Mouse (Mus musculus) CH12.LX (cell line): ENCODE data around the gene Dkk3. TPM values are rescaled to one million over a fixed set of nuclear protein-coding genes. Genes with fewer than 3 reads are reported as not detected.

ENCODE experiments used
- DNase-seq: peaks from one replicate; pipeline ENCODE4 v3.0.0-alpha.2; 2013; ENCODE audit errors: extremely low read depth
- H3K27ac ChIP-seq: 2 replicates; pipeline ENCODE4 v1.5.1; 2012; ENCODE audit warnings: low read depth, mild to moderate bottlenecking, control low read depth, moderate library complexity; ENCODE audit not compliant: insufficient read depth
- H3K27me3 ChIP-seq: replicated peaks from 2 replicates; pipeline ENCODE3; 2012; ENCODE audit warnings: inconsistent platforms
- H3K36me3 ChIP-seq, 2 experiments: replicated peaks in 1 of 2; 2 replicates each; pipeline versions ENCODE3 to v1.6.1; 2012; ENCODE audit warnings: inconsistent platforms in 1 of 2, low read length in 1 of 2, mild to moderate bottlenecking in 1 of 2, mixed read lengths in 1 of 2, moderate library complexity in 1 of 2; ENCODE audit not compliant: control insufficient read depth in 1 of 2, insufficient read depth in 1 of 2
- H3K4me1 ChIP-seq, 2 experiments: 2 replicates each; pipeline ENCODE4 v1.6.1; 2012; ENCODE audit warnings: inconsistent platforms in 1 of 2, moderate library complexity in 1 of 2; ENCODE audit not compliant: insufficient read depth in 2 of 2, control insufficient read depth in 1 of 2
- H3K4me2 ChIP-seq: 2 replicates; pipeline ENCODE4 v1.6.1; 2012; ENCODE audit warnings: low read depth, mild to moderate bottlenecking, control low read depth; ENCODE audit not compliant: poor library complexity, insufficient read depth, severe bottlenecking
- H3K4me3 ChIP-seq, 3 experiments: fragments of 150-350 bp in 1 of 3; sonication (generic) in 1 of 3; replicated peaks in 1 of 3; 2 replicates each; pipeline versions ENCODE3 to v1.5.1; 2011 to 2012; ENCODE audit warnings: low read depth in 2 of 3, low read length in 2 of 3, mild to moderate bottlenecking in 2 of 3, moderate library complexity in 2 of 3, control low read depth in 1 of 3, improper control_type of control experiment in 1 of 3, inconsistent platforms in 1 of 3, mixed read lengths in 1 of 3; ENCODE audit not compliant: poor library complexity in 1 of 3
- H3K79me2 ChIP-seq: replicated peaks from 2 replicates; pipeline ENCODE4 v1.6.1; 2012; ENCODE audit warnings: mild to moderate bottlenecking, moderate library complexity; ENCODE audit not compliant: control insufficient read depth, poor library complexity, insufficient read depth, severe bottlenecking; ENCODE audit errors: extremely low read depth
- H3K9ac ChIP-seq: 2 replicates; pipeline ENCODE4 v1.6.1; 2012; ENCODE audit warnings: low read depth, mild to moderate bottlenecking, control low read depth, moderate library complexity; ENCODE audit not compliant: insufficient read depth
- H3K9me3 ChIP-seq: replicated peaks from 2 replicates; pipeline ENCODE3; 2012; ENCODE audit warnings: low read length, inconsistent platforms, mixed read lengths
- CHD2 ChIP-seq: IDR thresholded peaks from 2 replicates; pipeline ENCODE4 v1.6.1; 2011; ENCODE audit warnings: low read length, improper control_type of control experiment
- CTCF ChIP-seq, 2 experiments: IDR thresholded peaks in 1 of 2; conservative IDR thresholded peaks in 1 of 2; 2 replicates each; pipeline ENCODE4 v1.5.1; 2011 to 2012; ENCODE audit warnings: low read depth in 2 of 2, low read length in 2 of 2, improper control_type of control experiment in 1 of 2, inconsistent platforms in 1 of 2, mild to moderate bottlenecking in 1 of 2, moderate library complexity in 1 of 2
- E2F4 ChIP-seq: IDR thresholded peaks from 2 replicates; pipeline ENCODE4 v1.6.1; 2011; ENCODE audit warnings: low read depth, low read length, improper control_type of control experiment; ENCODE audit not compliant: insufficient replicate concordance
- ELF1 ChIP-seq: IDR thresholded peaks from 2 replicates; pipeline ENCODE4 v1.6.1; 2014; ENCODE audit warnings: low read depth, mild to moderate bottlenecking, inconsistent platforms, low read length, improper control_type of control experiment
- EP300 ChIP-seq: IDR thresholded peaks from 2 replicates; pipeline ENCODE4 v1.6.1; 2011; ENCODE audit warnings: low read length, improper control_type of control experiment
- GABPA ChIP-seq: IDR thresholded peaks from 2 replicates; pipeline ENCODE4 v1.6.1; 2012; ENCODE audit warnings: low read depth, low read length, improper control_type of control experiment, inconsistent platforms; ENCODE audit not compliant: insufficient replicate concordance
- HCFC1 ChIP-seq: IDR thresholded peaks from 2 replicates; pipeline ENCODE4 v1.6.1; 2012; ENCODE audit warnings: low read depth, mild to moderate bottlenecking, inconsistent platforms, low read length, improper control_type of control experiment
- IRF4 ChIP-seq: IDR thresholded peaks from 2 replicates; pipeline ENCODE4 v1.6.1; 2014; ENCODE audit warnings: low read depth, mild to moderate bottlenecking, inconsistent platforms, low read length, improper control_type of control experiment
- MAZ ChIP-seq: IDR thresholded peaks from 2 replicates; pipeline ENCODE4 v1.6.1; 2012; ENCODE audit warnings: low read depth, mild to moderate bottlenecking, inconsistent platforms, low read length, improper control_type of control experiment, moderate library complexity
- MYC ChIP-seq: IDR thresholded peaks from 2 replicates; pipeline ENCODE4 v1.6.1; 2011; ENCODE audit warnings: low read depth, mild to moderate bottlenecking, improper control_type of control experiment, low read length
- NRF1 ChIP-seq: IDR thresholded peaks from 2 replicates; pipeline ENCODE4 v1.6.1; 2014; ENCODE audit warnings: low read depth, mild to moderate bottlenecking, inconsistent platforms, low read length, improper control_type of control experiment, moderate library complexity
- POLR2A ChIP-seq: IDR thresholded peaks from 2 replicates; pipeline ENCODE4 v1.6.1; 2011; ENCODE audit warnings: low read depth, mild to moderate bottlenecking, improper control_type of control experiment, low read length
- POLR2AphosphoS2 ChIP-seq: IDR thresholded peaks from 2 replicates; pipeline ENCODE4 v1.6.1; 2011; ENCODE audit warnings: low read depth, low read length, improper control_type of control experiment
- RAD21 ChIP-seq: IDR thresholded peaks from 2 replicates; pipeline ENCODE4 v1.6.1; 2011; ENCODE audit warnings: low read depth, mild to moderate bottlenecking, low read length, improper control_type of control experiment, moderate library complexity
- SIN3A ChIP-seq: IDR thresholded peaks from 2 replicates; pipeline ENCODE4 v1.6.1; 2012; ENCODE audit warnings: low read length, improper control_type of control experiment, inconsistent platforms
- SMC3 ChIP-seq: IDR thresholded peaks from 2 replicates; pipeline ENCODE4 v1.6.1; 2011; ENCODE audit warnings: low read depth, low read length, improper control_type of control experiment
- TBP ChIP-seq: conservative IDR thresholded peaks from 2 replicates; pipeline ENCODE4 v1.6.1; 2011; ENCODE audit warnings: low read depth, low read length, improper control_type of control experiment
- TCF12 ChIP-seq: IDR thresholded peaks from 2 replicates; pipeline ENCODE4 v1.6.1; 2014; ENCODE audit warnings: low read depth, mild to moderate bottlenecking, inconsistent platforms, low read length, improper control_type of control experiment
- USF1 ChIP-seq: IDR thresholded peaks from 2 replicates; pipeline ENCODE4 v1.6.1; 2014; ENCODE audit warnings: low read depth, mild to moderate bottlenecking, inconsistent platforms, low read length, improper control_type of control experiment
- ZKSCAN1 ChIP-seq: IDR thresholded peaks from 2 replicates; pipeline ENCODE4 v1.6.1; 2012; ENCODE audit warnings: low read depth, inconsistent platforms, low read length, improper control_type of control experiment, borderline replicate concordance
- ZMIZ1 ChIP-seq: IDR thresholded peaks from 2 replicates; pipeline ENCODE4 v1.6.1; 2012; ENCODE audit warnings: low read depth, mild to moderate bottlenecking, inconsistent platforms, low read length, improper control_type of control experiment
- dilution Hi-C: fragments of 300-500 bp; cut with MboI; formaldehyde crosslinking; loops from 2 replicates; pipeline ENCODE4 v1.14.3; 2020; ENCODE audit warnings: low sequenced_read_pairs; ENCODE audit not compliant: extremely low pct_unique_long_range_greater_than_20kb, extremely low pct_ligation_motif_present
- in situ Hi-C: fragments of 300-500 bp; cut with MboI; formaldehyde crosslinking; loops from 3 replicates; pipeline ENCODE4 v1.14.3; 2019; ENCODE audit warnings: low sequenced_read_pairs, low pct_ligation_motif_present, low pct_unique_long_range_greater_than_20kb, mixed read lengths
- polyA plus RNA-seq: library from polyadenylated mRNA; unstranded; fragments of >175 nt; gene quantifications from 2 replicates; pipeline ENCODE4 v1.2.1, GENCODE M21; 2012; ENCODE audit warnings: low read depth; ENCODE audit not compliant: insufficient read length
- total RNA-seq, 2 experiments: library from RNA; depleted of rRNA; stranded (reverse); fragments of 300-350 nt in 1 of 2; fragments of >200 nt in 1 of 2; gene quantifications; 2 replicates each; pipeline ENCODE4 v1.2.3; 2012 to 2014

Gene Dkk3
- 0.38 and 0.59 TPM in 2 replicates for total RNA-seq (2012; rRNA removed)
- 0.55 and 0.62 TPM in 2 replicates for total RNA-seq (2014; rRNA removed)
- 0.48 and 0.54 TPM in 2 replicates for polyA plus RNA-seq

DNA sequence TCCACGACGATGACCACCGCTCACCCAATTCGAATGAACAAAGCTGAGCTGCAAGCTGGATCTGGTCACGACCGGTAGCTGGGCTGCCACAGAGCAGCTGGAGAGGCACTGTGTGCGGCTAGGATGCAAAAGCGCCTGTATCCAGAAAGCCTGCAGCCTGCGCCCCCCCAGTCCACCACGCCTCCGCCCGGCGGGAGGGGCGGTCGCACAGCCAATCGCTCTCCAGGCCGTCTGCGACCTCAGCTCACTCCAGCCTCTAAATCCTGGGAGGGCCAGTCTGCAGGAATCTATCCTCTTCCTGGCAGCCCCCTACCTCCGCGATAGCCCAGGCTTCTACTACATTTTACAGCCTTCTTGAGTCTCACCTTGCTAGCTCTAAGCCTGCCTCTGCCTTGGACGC, at the start of gene Dkk3:
TSS of gene Dkk3 (minus strand) at position 116 of the 400 bp plus-strand sequence.
- H3K4me2 ChIP-seq: peak within 1 kb of the TSS; percentile 78
- dilution Hi-C loops: no loop called here

DNA sequence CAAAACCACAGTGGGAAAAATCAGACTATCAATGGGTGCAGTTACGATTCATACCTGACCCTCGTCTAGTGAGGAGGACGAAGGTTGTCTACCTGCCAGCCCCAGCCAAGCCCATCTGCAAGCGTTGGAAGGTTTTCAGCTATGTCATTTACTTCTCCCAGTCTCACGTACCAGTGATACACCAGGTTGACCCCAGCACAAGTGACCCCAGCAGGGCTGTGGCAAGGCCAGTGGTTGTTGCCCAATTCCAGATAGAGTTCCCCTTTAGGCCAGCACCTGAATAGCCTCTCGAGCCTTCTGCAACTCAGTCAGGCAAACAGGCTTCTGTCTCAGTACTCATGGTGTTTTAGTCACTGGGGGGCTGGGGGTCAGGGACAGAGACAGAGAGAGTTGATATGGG, 48.9 kb upstream of the Dkk3 start:
- H3K9me3 ChIP-seq: peaks cover 7% of the 10 kb centered on the region
- H3K4me3 ChIP-seq: no peak overlapping the region
- H3K27me3 ChIP-seq: peaks cover 5% of the 10 kb centered on the region
- peaks cover 5 to 19% of the 10 kb centered on the region in 2 experiments; a peak in 3 of 4 replicates for H3K4me1 ChIP-seq
- in situ Hi-C loops: no loop called here
- no peaks in the 10 kb centered on the region for H3K36me3 ChIP-seq
- no peak for DNase-seq
- H3K4me2 ChIP-seq: no peak overlapping the region
- H3K9ac ChIP-seq: no peak overlapping the region
- dilution Hi-C loops: no loop called here
- TF ChIP-seq TCF12: no peak
- no peak for TF ChIP-seq SIN3A
- TF ChIP-seq ELF1: no peak
- TF ChIP-seq SMC3: no peak
- TF ChIP-seq CTCF (conservative IDR thresholded peaks at IDR 0.05 in 1 of 2, IDR thresholded peaks at IDR 0.05 in 1 of 2; ENCODE audit: low read depth in 2 of 2, low read length in 2 of 2): no peak
- TF ChIP-seq TBP: no peak
- no peak for TF ChIP-seq NRF1
- no peak for TF ChIP-seq EP300
- no peak for TF ChIP-seq ZKSCAN1
- TF ChIP-seq POLR2A: no peak
- TF ChIP-seq USF1: no peak
- no peak for TF ChIP-seq GABPA
- TF ChIP-seq MYC: no peak
- TF ChIP-seq CHD2: no peak
- TF ChIP-seq E2F4: no peak
- no peak for TF ChIP-seq MAZ
- no peak for TF ChIP-seq HCFC1
- no peak for TF ChIP-seq RAD21
- TF ChIP-seq POLR2AphosphoS2: no peak
- no peaks in the 10 kb centered on the region for H3K79me2 ChIP-seq
- no peak overlapping the region for H3K27ac ChIP-seq

More for the DNA sequence above, at the start of gene Dkk3:
- in situ Hi-C loops: no loop called here
- TF ChIP-seq ZMIZ1 (no peak), IRF4 (no peak)
- no peak within 1 kb of the TSS for H3K9ac ChIP-seq
- no peak for DNase-seq
- H3K9me3 ChIP-seq: no peaks in the 10 kb centered on the region
- H3K27me3 ChIP-seq: peaks cover 2% of the 10 kb centered on the region
- H3K4me3 ChIP-seq: peak within 1 kb of the TSS in 2 of 3 experiments; percentile 34 to 46
- no peak within 1 kb of the TSS for H3K27ac ChIP-seq
- no peaks in the 10 kb centered on the region for H3K79me2 ChIP-seq
- H3K36me3 ChIP-seq: no peaks in the 10 kb centered on the region
- H3K4me1 ChIP-seq: peaks cover 8 to 37% of the 10 kb centered on the region in 2 experiments
